In the genomic region with DNA sequence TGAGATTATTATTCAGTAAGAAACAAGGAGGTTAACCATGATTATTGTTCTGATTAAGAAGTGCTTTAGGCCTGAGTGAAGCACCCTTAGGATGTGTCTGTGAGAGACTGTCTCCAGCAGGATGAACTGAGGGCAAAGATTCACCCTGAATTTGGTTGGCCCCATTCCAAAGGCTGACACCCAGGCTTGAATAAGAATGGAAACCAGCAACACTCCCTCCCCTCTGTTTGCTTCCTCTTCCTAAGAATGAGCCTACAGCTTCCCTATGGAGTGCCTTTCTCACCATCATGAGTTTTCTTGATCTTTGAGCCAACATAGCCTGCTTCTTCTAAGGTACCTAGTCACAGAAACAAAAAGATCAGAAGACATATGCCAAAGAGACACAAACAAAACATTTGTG, we compare ENCODE assay signal across 26 mouse cellular contexts.
DNase-seq lines count a peak whose midpoint lies in the region; ATAC-seq and TF ChIP-seq lines count a peak whose summit lies in the region.
"Had no signal": no experiment of that assay in that cellular context is flagged by ENCODE, and none has a peak within 500 bp of the region (broad histone marks: within the 10 kb centered on the region; RNA-seq: fewer than 3 reads in every experiment).

No protein-coding gene starts in this region.

- H3K36me3 ChIP-seq in kidney, embryonic 14.5 days (ENCODE audit: control insufficient read depth, insufficient read depth, low read length) = no peaks in the 10 kb centered on the region
- no peaks in the 10 kb centered on the region for H3K36me3 ChIP-seq in lung, embryonic 14.5 days (ENCODE audit: insufficient read depth)
- H3K36me3 ChIP-seq: embryonic facial prominence, embryonic 12.5 days; limb, embryonic 13.5 days; neural tube, embryonic 12.5 days; stomach, embryonic 15.5 days had no signal

- no peak for TF ChIP-seq POLR2A in lung, adult 2 months (IDR thresholded peaks at IDR 0.05; ENCODE audit: borderline replicate concordance, extremely low read depth, low read depth, low read length)
- no peak for TF ChIP-seq POLR2A in brain, embryonic 14.5 days (IDR thresholded peaks at IDR 0.05; ENCODE audit: borderline replicate concordance, extremely low read depth, insufficient read depth, insufficient read length, poor library complexity, severe bottlenecking)

- H3K27me3 ChIP-seq in kidney, embryonic 14.5 days (ENCODE audit: control insufficient read depth, insufficient read depth, low read length) = no peaks in the 10 kb centered on the region
- H3K27me3 ChIP-seq in lung, embryonic 14.5 days (ENCODE audit: insufficient read depth, low read length) = no peaks in the 10 kb centered on the region
- H3K27me3 ChIP-seq: CH12.LX; embryonic facial prominence, embryonic 12.5 days; limb, embryonic 13.5 days; neural tube, embryonic 12.5 days; stomach, embryonic 15.5 days had no signal

- DNase-seq in kidney, adult 9 months = peak; percentile 24
- DNase-seq in lung, embryonic 14.5 days = peak; percentile 41
- DNase-seq in lung, adult 2 months = no peak
- DNase-seq in R1 (ENCODE audit: low read depth, low spot score) = peak; percentile 73
- peak; percentile 15 for DNase-seq in brain, embryonic 14.5 days (ENCODE audit: low read depth)
- no peak for DNase-seq in urinary bladder, adult 18-20 months (ENCODE audit: low spot score in 2 of 2)
- DNase-seq: adrenal gland, postnatal 25 days; B cell, adult 2 months; cerebellum, adult 11 months; forebrain, postnatal 0 days; gastrocnemius, postnatal 36 days; heart, postnatal 4 days; layer of hippocampus, adult 9-11 months; midbrain, embryonic 14.5 days; right cerebral cortex, adult 18-20 months; thymus, postnatal 36 days had no signal

- ATAC-seq in kidney, embryonic 14.5 days (ENCODE audit: low FRiP score, low TSS enrichment) = no peak
- no peak for ATAC-seq in lung, embryonic 14.5 days (ENCODE audit: insufficient read depth)
- ATAC-seq: forebrain, postnatal 0 days; inflammation-experienced regulatory T-cells, adult 6 months had no signal

- no peak overlapping the region for H3K4me3 ChIP-seq in kidney, embryonic 14.5 days (ENCODE audit: low read length)
- H3K4me3 ChIP-seq in lung, embryonic 14.5 days (ENCODE audit: low read depth, low read length) = no peak overlapping the region
- no peak overlapping the region for H3K4me3 ChIP-seq in lung, adult 2 months (replicated peaks; ENCODE audit: extremely low read depth, low read depth, low read length)
- H3K4me3 ChIP-seq: embryonic facial prominence, embryonic 12.5 days; limb, embryonic 13.5 days; neural tube, embryonic 12.5 days; stomach, embryonic 15.5 days had no signal

- TF ChIP-seq CTCF in lung, embryonic 14.5 days (IDR thresholded peaks at IDR 0.05; ENCODE audit: low read depth) = no peak
- no peak for TF ChIP-seq CTCF in lung, adult 2 months (IDR thresholded peaks at IDR 0.05; ENCODE audit: insufficient read depth, low read length)
- no peak for TF ChIP-seq CTCF in brain, embryonic 14.5 days (IDR thresholded peaks at IDR 0.05; ENCODE audit: borderline replicate concordance, extremely low read depth, insufficient read depth, insufficient read length)

- no peak overlapping the region for H3K4me2 ChIP-seq in kidney, embryonic 14.5 days (replicated peaks; ENCODE audit: low read depth, low read length)
- no peak overlapping the region for H3K4me2 ChIP-seq in lung, embryonic 14.5 days
- H3K4me2 ChIP-seq: embryonic facial prominence, embryonic 12.5 days; hindbrain, embryonic 14.5 days; limb, embryonic 13.5 days; neural tube, embryonic 12.5 days; stomach, embryonic 15.5 days had no signal

- no peak overlapping the region for H3K27ac ChIP-seq in kidney, embryonic 14.5 days (ENCODE audit: low read depth, low read length)
- no peak overlapping the region for H3K27ac ChIP-seq in lung, embryonic 14.5 days (ENCODE audit: low read depth)
- H3K27ac ChIP-seq: embryonic facial prominence, embryonic 12.5 days; hindbrain, embryonic 14.5 days; kidney, postnatal 0 days; limb, embryonic 13.5 days; liver, embryonic 14.5 days; neural tube, embryonic 12.5 days; stomach, embryonic 15.5 days had no signal

- no peaks in the 10 kb centered on the region for H3K4me1 ChIP-seq in kidney, embryonic 14.5 days (ENCODE audit: control insufficient read depth, insufficient read depth, low read length)
- no peaks in the 10 kb centered on the region for H3K4me1 ChIP-seq in lung, embryonic 14.5 days (ENCODE audit: insufficient read depth)
- H3K4me1 ChIP-seq in lung, adult 2 months (ENCODE audit: control insufficient read depth, insufficient read depth, low read length) = no peaks in the 10 kb centered on the region; the same call in 1 of the 2 replicates
- H3K4me1 ChIP-seq: embryonic facial prominence, embryonic 12.5 days; limb, embryonic 13.5 days; neural tube, embryonic 12.5 days; stomach, embryonic 15.5 days had no signal

- H3K9me3 ChIP-seq in kidney, embryonic 14.5 days (ENCODE audit: control insufficient read depth, low read length) = no peaks in the 10 kb centered on the region
- H3K9me3 ChIP-seq in lung, embryonic 14.5 days (ENCODE audit: low read depth, low read length) = no peaks in the 10 kb centered on the region
- H3K9me3 ChIP-seq: embryonic facial prominence, embryonic 12.5 days; limb, embryonic 13.5 days; neural tube, embryonic 12.5 days; stomach, embryonic 15.5 days had no signal

- no peak overlapping the region for H3K9ac ChIP-seq in kidney, embryonic 14.5 days (ENCODE audit: low read depth, low read length)
- H3K9ac ChIP-seq in lung, embryonic 14.5 days = no peak overlapping the region
- H3K9ac ChIP-seq: embryonic facial prominence, embryonic 12.5 days; forebrain, postnatal 0 days; hindbrain, embryonic 14.5 days; limb, embryonic 13.5 days; liver, embryonic 14.5 days; neural tube, embryonic 12.5 days; stomach, embryonic 15.5 days had no signal

Comparison
In these comparisons a context has a peak if more than half of its experiments do, and no peak if none do; other contexts are left out.
1. DNase-seq: peak in kidney, adult 9 months (single experiment), lung, embryonic 14.5 days (single experiment), R1 (single experiment) and brain, embryonic 14.5 days (single experiment); none in lung, adult 2 months (single experiment) and urinary bladder, adult 18-20 months (0 of 2).